Mouse (Mus musculus): ENCODE data around the gene Myh13. TPM values are rescaled to one million over a fixed set of nuclear protein-coding genes. Genes with fewer than 3 reads are reported as not detected.

Myh13 gene
- 0.18 TPM in 1 of 2 replicates, not detected in the other for polyA plus RNA-seq (2016; fragmentation: Nextera tagmentation; extraction: Ambion mirVana)

GRCm38 (mm10) chr11:67321358-67321757, at the start of gene Myh13:
TSS of gene Myh13 (plus strand) at chr11:67321658.
- Histone ChIP-seq H3K9ac (no peak within 1 kb of the TSS), H3K9me3 (replicated peaks) (no peaks in the 10 kb centered on the region), H3K4me2 (no peak within 1 kb of the TSS), H3K27ac (ENCODE audit: poor library complexity, severe bottlenecking) (no peak within 1 kb of the TSS), H3K4me1 (replicated peaks) (no peaks in the 10 kb centered on the region), H3K27me3 (replicated peaks) (no peaks in the 10 kb centered on the region), H3K36me3 (no peaks in the 10 kb centered on the region), H3K4me3 (no peak within 1 kb of the TSS)
- ATAC-seq (ENCODE audit: insufficient number of reproducible peaks, low FRiP score): no peak
- WGBS: 80% methylated on average over 7 of the region's 7 CpGs

- no peak for ATAC-seq (ENCODE audit: insufficient number of reproducible peaks, low FRiP score)
- no peak within 1 kb of the TSS for H3K27ac ChIP-seq (ENCODE audit: poor library complexity, severe bottlenecking)
These were observed 44.8 kb upstream of the Myh13 start, which contains the start of gene Myh8 for GRCm38 (mm10) chr11:67276601-67277174. TSS of gene Myh8 (plus strand) at chr11:67277124.

GRCm38 (mm10) chr11:67293440-67293839, 28.0 kb upstream of the Myh13 start:
- Histone ChIP-seq H3K9me3 (replicated peaks) (0 out of 2 replicates have a peak, but pooled peaks cover 3% of the 10 kb centered on the region), H3K4me1 (replicated peaks) (no peaks in the 10 kb centered on the region), H3K27ac (ENCODE audit: poor library complexity, severe bottlenecking) (no peak overlapping the region), H3K36me3 (no peaks in the 10 kb centered on the region), H3K4me3 (no peak overlapping the region), H3K4me2 (no peak overlapping the region), H3K9ac (no peak overlapping the region), H3K27me3 (replicated peaks) (no peaks in the 10 kb centered on the region; the same call in 1 of the 2 replicates)
- WGBS: 76% methylated on average over 1 of the region's 1 CpGs
- no peak for ATAC-seq (ENCODE audit: insufficient number of reproducible peaks, low FRiP score)

More at GRCm38 (mm10) chr11:67276601-67277174, 44.8 kb upstream of the Myh13 start, which contains the start of gene Myh8:
- H3K4me3 ChIP-seq: no peak within 1 kb of the TSS
- H3K9ac ChIP-seq: no peak within 1 kb of the TSS
- 75% methylated on average over 10 of the region's 10 CpGs for WGBS
- H3K4me1 ChIP-seq (replicated peaks): no peaks in the 10 kb centered on the region
- H3K36me3 ChIP-seq: no peaks in the 10 kb centered on the region
- no peaks in the 10 kb centered on the region for H3K27me3 ChIP-seq (replicated peaks)
- H3K9me3 ChIP-seq (replicated peaks): no peaks in the 10 kb centered on the region
- no peak within 1 kb of the TSS for H3K4me2 ChIP-seq

- Histone ChIP-seq H3K9ac (no peak overlapping the region), H3K27ac (ENCODE audit: poor library complexity, severe bottlenecking) (no peak overlapping the region), H3K9me3 (replicated peaks) (0 out of 2 replicates have a peak, but pooled peaks cover 5% of the 10 kb centered on the region), H3K4me1 (replicated peaks) (0 out of 2 replicates have a peak, but pooled peaks cover 5% of the 10 kb centered on the region), H3K4me3 (no peak overlapping the region), H3K27me3 (replicated peaks) (peaks cover 3% of the 10 kb centered on the region; the same call in 1 of the 2 replicates), H3K4me2 (0 out of 2 replicates have a peak overlapping the region, but pooled peaks have one; percentile 21), H3K36me3 (no peaks in the 10 kb centered on the region)
- 41% methylated on average over 15 of the region's 15 CpGs for WGBS
- no peak for ATAC-seq (ENCODE audit: insufficient number of reproducible peaks, low FRiP score)
These were observed 7.6 kb upstream of the Myh13 start for GRCm38 (mm10) chr11:67313733-67314452.

GRCm38 (mm10) chr11:67326536-67326935, 5.1 kb downstream of the Myh13 start:
- Histone ChIP-seq H3K4me2 (no peak overlapping the region), H3K36me3 (no peaks in the 10 kb centered on the region), H3K4me3 (no peak overlapping the region), H3K9me3 (replicated peaks) (no peaks in the 10 kb centered on the region), H3K9ac (no peak overlapping the region), H3K27me3 (replicated peaks) (no peaks in the 10 kb centered on the region; the same call in 1 of the 2 replicates), H3K27ac (ENCODE audit: poor library complexity, severe bottlenecking) (no peak overlapping the region), H3K4me1 (replicated peaks) (no peaks in the 10 kb centered on the region)
- WGBS: 73% methylated on average over 2 of the region's 2 CpGs
- ATAC-seq (ENCODE audit: insufficient number of reproducible peaks, low FRiP score): no peak

GRCm38 (mm10) chr11:67344556-67344955, 23.1 kb downstream of the Myh13 start:
- Histone ChIP-seq H3K4me2 (no peak overlapping the region), H3K36me3 (no peaks in the 10 kb centered on the region), H3K27me3 (replicated peaks) (no peaks in the 10 kb centered on the region; the same call in 1 of the 2 replicates), H3K4me3 (no peak overlapping the region), H3K4me1 (replicated peaks) (no peaks in the 10 kb centered on the region), H3K9me3 (replicated peaks) (no peaks in the 10 kb centered on the region), H3K9ac (no peak overlapping the region), H3K27ac (ENCODE audit: poor library complexity, severe bottlenecking) (no peak overlapping the region)
- ATAC-seq (ENCODE audit: insufficient number of reproducible peaks, low FRiP score): no peak
- WGBS: 58% methylated on average over 3 of the region's 3 CpGs

GRCm38 (mm10) chr11:67345186-67345855, 23.9 kb downstream of the Myh13 start:
- H3K27me3 ChIP-seq (replicated peaks): no peaks in the 10 kb centered on the region; the same call in 1 of the 2 replicates
- no peak overlapping the region for H3K9ac ChIP-seq
- no peaks in the 10 kb centered on the region for H3K4me1 ChIP-seq (replicated peaks)
- 56% methylated on average over 2 of the region's 2 CpGs for WGBS
- no peak overlapping the region for H3K4me2 ChIP-seq
- H3K36me3 ChIP-seq: no peaks in the 10 kb centered on the region
- no peak overlapping the region for H3K4me3 ChIP-seq
- ATAC-seq (ENCODE audit: insufficient number of reproducible peaks, low FRiP score): no peak
- no peak overlapping the region for H3K27ac ChIP-seq (ENCODE audit: poor library complexity, severe bottlenecking)
- H3K9me3 ChIP-seq (replicated peaks): no peaks in the 10 kb centered on the region

GRCm38 (mm10) chr11:67345856-67346236, 24.4 kb downstream of the Myh13 start:
- ATAC-seq (ENCODE audit: insufficient number of reproducible peaks, low FRiP score): no peak
- Histone ChIP-seq H3K4me1 (replicated peaks) (no peaks in the 10 kb centered on the region), H3K4me3 (no peak overlapping the region), H3K36me3 (no peaks in the 10 kb centered on the region), H3K9me3 (replicated peaks) (no peaks in the 10 kb centered on the region), H3K27ac (ENCODE audit: poor library complexity, severe bottlenecking) (no peak overlapping the region), H3K27me3 (replicated peaks) (peaks cover under 1% of the 10 kb centered on the region; the same call in 1 of the 2 replicates), H3K9ac (no peak overlapping the region), H3K4me2 (no peak overlapping the region)

GRCm38 (mm10) chr11:67350153-67350768, 28.8 kb downstream of the Myh13 start:
- Histone ChIP-seq H3K27ac (ENCODE audit: poor library complexity, severe bottlenecking) (no peak overlapping the region), H3K9me3 (replicated peaks) (no peaks in the 10 kb centered on the region), H3K9ac (no peak overlapping the region), H3K4me2 (no peak overlapping the region), H3K4me1 (replicated peaks) (no peaks in the 10 kb centered on the region), H3K4me3 (no peak overlapping the region), H3K36me3 (no peaks in the 10 kb centered on the region), H3K27me3 (replicated peaks) (peaks cover 14% of the 10 kb centered on the region; the same call in 1 of the 2 replicates)
- WGBS: 49% methylated on average over 14 of the region's 14 CpGs
- no peak for ATAC-seq (ENCODE audit: insufficient number of reproducible peaks, low FRiP score)

- Histone ChIP-seq H3K27ac (ENCODE audit: poor library complexity, severe bottlenecking) (no peak overlapping the region), H3K4me1 (replicated peaks) (no peaks in the 10 kb centered on the region), H3K4me3 (no peak overlapping the region), H3K9ac (no peak overlapping the region), H3K27me3 (replicated peaks) (peaks cover 14% of the 10 kb centered on the region; the same call in 1 of the 2 replicates), H3K36me3 (no peaks in the 10 kb centered on the region), H3K4me2 (no peak overlapping the region), H3K9me3 (replicated peaks) (no peaks in the 10 kb centered on the region)
- ATAC-seq (ENCODE audit: insufficient number of reproducible peaks, low FRiP score): no peak
- 48% methylated on average over 4 of the region's 4 CpGs for WGBS
These were observed 31.6 kb downstream of the Myh13 start for GRCm38 (mm10) chr11:67353011-67353410.

GRCm38 (mm10) chr11:67358031-67358430, 36.6 kb downstream of the Myh13 start:
- Histone ChIP-seq H3K27me3 (replicated peaks) (no peaks in the 10 kb centered on the region; the same call in 1 of the 2 replicates), H3K27ac (ENCODE audit: poor library complexity, severe bottlenecking) (no peak overlapping the region), H3K4me2 (no peak overlapping the region), H3K9ac (no peak overlapping the region), H3K4me1 (replicated peaks) (no peaks in the 10 kb centered on the region), H3K4me3 (no peak overlapping the region), H3K9me3 (replicated peaks) (no peaks in the 10 kb centered on the region), H3K36me3 (no peaks in the 10 kb centered on the region)
- ATAC-seq (ENCODE audit: insufficient number of reproducible peaks, low FRiP score): no peak
- 75% methylated on average over 10 of the region's 10 CpGs for WGBS
